Mouse (Mus musculus) liver, embryonic 18 days (tissue): ENCODE measurements around the gene Mrpl53. TPM values are rescaled to one million over a fixed set of nuclear protein-coding genes. Genes with fewer than 3 reads are reported as not detected.

Experiments
- polyA plus RNA-seq: library from polyadenylated mRNA; depleted of rRNA; stranded (reverse); fragments of >200 nt; gene quantifications from 2 replicates; pipeline ENCODE4 v1.2.3, GENCODE M21; 2012; rRNA removed

The Mrpl53 gene
- polyA plus RNA-seq, result 49.4 and 73.2 TPM in 2 replicates

GRCm38 (mm10) chr6:83108762-83109668 lies at the start of gene Mrpl53:
Mrpl53 (plus strand) TSS chr6:83109040.

GRCm38 (mm10) chr6:83070247-83070310 lies 38.8 kb upstream of the Mrpl53 start, which contains the start of gene Tlx2:
Tlx2 (minus strand) TSS chr6:83070293.

GRCm38 (mm10) chr6:83077630-83078323 lies 31.1 kb upstream of the Mrpl53 start, which contains the start of gene Pcgf1:
Pcgf1 (plus strand) TSS chr6:83077869.

GRCm38 (mm10) chr6:83086121-83087035 lies 22.5 kb upstream of the Mrpl53 start, which contains the start of gene Lbx2:
Lbx2 (plus strand) TSS chr6:83086367.

GRCm38 (mm10) chr6:83101316-83101687 lies 7.5 kb upstream of the Mrpl53 start, which contains the start of the genes Ccdc142 and Gm42688:
Ccdc142 (plus strand) TSS chr6:83101601.
Gm42688 (plus strand) TSS chr6:83101617.

GRCm38 (mm10) chr6:83115011-83115671 lies 6.3 kb downstream of the Mrpl53 start, which contains the start of gene Mogs:
Mogs (plus strand) TSS chr6:83115496.

GRCm38 (mm10) chr6:83120930-83121862 lies 12.4 kb downstream of the Mrpl53 start, which contains the start of gene Wbp1:
Wbp1 (minus strand) TSS chr6:83121559.

GRCm38 (mm10) chr6:83125331-83125730 lies 16.5 kb downstream of the Mrpl53 start, which contains the start of gene Ino80b:
Ino80b (minus strand) TSS chr6:83125431.

GRCm38 (mm10) chr6:83134951-83135513 lies 26.2 kb downstream of the Mrpl53 start, which contains the start of gene Rtkn:
Rtkn (plus strand) TSS chr6:83135463.

GRCm38 (mm10) chr6:83156259-83156684 lies 47.4 kb downstream of the Mrpl53 start, which contains the start of the genes Wdr54 and 1700003E16Rik:
Wdr54 (minus strand) TSS chr6:83156397.
1700003E16Rik (plus strand) TSS chr6:83156404.

Other genes with a start within 250 kb of the Mrpl53 start
- gene Sema4f, start 169.3 kb upstream of the Mrpl53 start, polyA plus RNA-seq, result 0.09 and 0.10 TPM in 2 replicates
- 2.1 and 2.9 TPM in 2 replicates for gene M1ap, start 162.1 kb upstream of the Mrpl53 start, polyA plus RNA-seq
- 8.1 TPM in 2 replicates for gene Dok1, start 75.6 kb upstream of the Mrpl53 start, polyA plus RNA-seq
- 1.7 and 1.8 TPM in 2 replicates for gene Loxl3, start 74.9 kb upstream of the Mrpl53 start, polyA plus RNA-seq
- 160 and 172 TPM in 2 replicates for gene Aup1, start 54.5 kb upstream of the Mrpl53 start, polyA plus RNA-seq
- gene Htra2, start 53.8 kb upstream of the Mrpl53 start, polyA plus RNA-seq, result 36.8 and 39.4 TPM in 2 replicates
- 13.9 and 14.9 TPM in 2 replicates for gene Dqx1, start 51.2 kb upstream of the Mrpl53 start, polyA plus RNA-seq
- not detected in 2 replicates for gene Tlx2, start 38.7 kb upstream of the Mrpl53 start, polyA plus RNA-seq
- gene Pcgf1, start 31.2 kb upstream of the Mrpl53 start, polyA plus RNA-seq, result 14.5 and 15.4 TPM in 2 replicates
- gene Lbx2, start 22.7 kb upstream of the Mrpl53 start, polyA plus RNA-seq, result 0.29 and 0.47 TPM in 2 replicates
- gene Ccdc142, start 7.4 kb upstream of the Mrpl53 start, polyA plus RNA-seq, result 0.85 and 1.0 TPM in 2 replicates
- gene Gm42688, start 7.4 kb upstream of the Mrpl53 start, polyA plus RNA-seq, result 1.5 and 2.0 TPM in 2 replicates
- gene Mogs, start 6.5 kb downstream of the Mrpl53 start, polyA plus RNA-seq, result 32.2 and 36.3 TPM in 2 replicates
- 24.7 and 26.2 TPM in 2 replicates for gene Wbp1, start 12.5 kb downstream of the Mrpl53 start, polyA plus RNA-seq
- 8.5 and 10.0 TPM in 2 replicates for gene Ino80b, start 16.4 kb downstream of the Mrpl53 start, polyA plus RNA-seq
- 19.0 and 22.3 TPM in 2 replicates for gene Rtkn, start 26.4 kb downstream of the Mrpl53 start, polyA plus RNA-seq
- 0.36 and 0.39 TPM in 2 replicates for gene Wdr54, start 47.4 kb downstream of the Mrpl53 start, polyA plus RNA-seq
- 0.02 and 0.04 TPM in 2 replicates for gene 1700003E16Rik, start 47.4 kb downstream of the Mrpl53 start, polyA plus RNA-seq
- 16.8 and 23.5 TPM in 2 replicates for gene Dctn1, start 56.9 kb downstream of the Mrpl53 start, polyA plus RNA-seq
- gene Slc4a5, start 110.8 kb downstream of the Mrpl53 start, polyA plus RNA-seq, result 0.05 TPM in 2 replicates
- 18.5 and 21.5 TPM in 2 replicates for gene Mthfd2, start 216.9 kb downstream of the Mrpl53 start, polyA plus RNA-seq
- gene Mob1a, start 217.0 kb downstream of the Mrpl53 start, polyA plus RNA-seq, result 19.4 and 21.9 TPM in 2 replicates
- gene Bola3, start 240.1 kb downstream of the Mrpl53 start, polyA plus RNA-seq, result 58.3 and 59.1 TPM in 2 replicates